Mouse (Mus musculus): Measurements from ENCODE around the gene Kif1b.

DNA sequence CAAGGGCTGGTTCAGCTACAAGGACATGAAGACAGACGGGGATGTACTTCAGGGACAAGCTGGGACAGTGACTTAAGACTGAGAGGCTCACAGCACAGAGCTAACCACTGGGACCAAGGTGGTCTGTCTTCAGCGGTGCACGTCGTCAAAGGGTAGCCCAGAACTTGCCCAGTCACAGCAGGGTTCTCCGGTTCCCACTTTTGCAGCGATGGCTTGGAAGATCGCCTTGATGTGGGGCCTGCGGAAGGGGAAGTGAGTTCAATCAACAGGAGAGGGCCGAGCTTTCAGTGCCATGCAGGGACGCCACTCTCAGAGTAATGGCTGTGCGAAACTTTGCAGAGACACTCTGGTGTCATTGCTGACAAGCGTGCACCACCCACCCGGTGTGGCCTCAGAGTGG is 147.6 kb downstream of the Kif1b start:
- TF ChIP-seq CEBPB (IDR thresholded peaks at IDR 0.05; ENCODE audit: low read depth), result no peak
- no peak for TF ChIP-seq MYOG (IDR thresholded peaks at IDR 0.05; ENCODE audit: control insufficient read depth, extremely low read depth, insufficient read length)
- no peak for TF ChIP-seq CTCF (IDR thresholded peaks at IDR 0.05; ENCODE audit: control insufficient read depth, insufficient read depth, insufficient read length)
- TF ChIP-seq MAX (IDR thresholded peaks at IDR 0.05), result no peak
- TF ChIP-seq USF1 (IDR thresholded peaks at IDR 0.05; ENCODE audit: low read depth), result no peak

All from C2C12 (cell line).